ENCODE assay signal across 8 mouse cellular contexts in genomic region chr11:102739278-102739966, GRCm38 (mm10). TPM values are rescaled to one million over a fixed set of nuclear protein-coding genes. Genes with fewer than 3 reads are reported as not detected.
DNase-seq lines count a peak whose midpoint lies in the region; ATAC-seq lines count a peak whose summit lies in the region.

No protein-coding gene starts in this region.

- H3K27ac ChIP-seq in heart, embryonic 10.5 days: 0 out of 2 replicates have a peak overlapping the region, but pooled peaks have one; percentile 31
- no peak overlapping the region for H3K27ac ChIP-seq in kidney, embryonic 15.5 days
- H3K27ac ChIP-seq in liver, embryonic 11.5 days (ENCODE audit: low read depth, low read length): no peak overlapping the region

- intact Hi-C loops in heart, postnatal 36 days (cut with DNase I): no loop called here
- intact Hi-C loops in gastrocnemius, postnatal 14 days (cut with DNase I; ENCODE audit: low total_unique reads): no loop called here

- no peaks in the 10 kb centered on the region for H3K9me3 ChIP-seq in heart, embryonic 10.5 days
- H3K9me3 ChIP-seq in kidney, embryonic 15.5 days (replicated peaks): no peaks in the 10 kb centered on the region
- no peaks in the 10 kb centered on the region for H3K9me3 ChIP-seq in liver, embryonic 11.5 days (ENCODE audit: control insufficient read depth, low read length)

- peak overlapping the region; percentile 65 for H3K4me2 ChIP-seq in kidney, embryonic 15.5 days
- peak overlapping the region; percentile 65 for H3K4me2 ChIP-seq in liver, embryonic 11.5 days

- H3K36me3 ChIP-seq in heart, embryonic 10.5 days: no peaks in the 10 kb centered on the region
- no peaks in the 10 kb centered on the region for H3K36me3 ChIP-seq in kidney, embryonic 15.5 days
- no peaks in the 10 kb centered on the region for H3K36me3 ChIP-seq in liver, embryonic 11.5 days (ENCODE audit: control insufficient read depth, insufficient read depth, low read length)

- peaks cover 41% of the 10 kb centered on the region for H3K27me3 ChIP-seq in heart, embryonic 10.5 days (ENCODE audit: insufficient read depth, poor library complexity, severe bottlenecking)
- H3K27me3 ChIP-seq in kidney, embryonic 15.5 days: peaks cover 44% of the 10 kb centered on the region
- H3K27me3 ChIP-seq in liver, embryonic 11.5 days (replicated peaks; ENCODE audit: control insufficient read depth, insufficient read depth, low read length): peaks cover 14% of the 10 kb centered on the region

- 0 out of 2 replicates have a peak overlapping the region, but pooled peaks have one; percentile 7 for H3K9ac ChIP-seq in kidney, embryonic 15.5 days
- H3K9ac ChIP-seq in liver, embryonic 11.5 days (ENCODE audit: low read depth, low read length): no peak overlapping the region

- peaks cover 19% of the 10 kb centered on the region for H3K4me1 ChIP-seq in heart, embryonic 10.5 days
- H3K4me1 ChIP-seq in kidney, embryonic 15.5 days: peaks cover 15% of the 10 kb centered on the region
- peaks cover 6% of the 10 kb centered on the region for H3K4me1 ChIP-seq in liver, embryonic 11.5 days (replicated peaks; ENCODE audit: control insufficient read depth, insufficient read depth, low read length)

- peak overlapping the region; percentile 45 for H3K4me3 ChIP-seq in heart, embryonic 10.5 days
- H3K4me3 ChIP-seq in kidney, embryonic 15.5 days (replicated peaks): peak overlapping the region; percentile 34
- 0 out of 2 replicates have a peak overlapping the region, but pooled peaks have one; percentile 12 for H3K4me3 ChIP-seq in liver, embryonic 11.5 days (ENCODE audit: low read depth, low read length)

- no peak for ATAC-seq in kidney, embryonic 15.5 days (replicated peaks; ENCODE audit: low FRiP score)
- no peak for ATAC-seq in liver, embryonic 11.5 days (replicated peaks; ENCODE audit: low FRiP score)

- 5% methylated on average over 20 of the region's 20 CpGs for WGBS in heart, embryonic 10.5 days
- WGBS in kidney, embryonic 15.5 days: 6% methylated on average over 20 of the region's 20 CpGs
- WGBS in liver, embryonic 11.5 days: 8% methylated on average over 20 of the region's 20 CpGs

- peak; percentile 88 for DNase-seq in heart, embryonic 10.5 days (ENCODE audit: low spot score)
- no peak for DNase-seq in heart, postnatal 36 days
- peak; percentile 90 for DNase-seq in cerebellum, adult 9-11 months
- DNase-seq in gastrocnemius, postnatal 14 days: peak; percentile 34
- DNase-seq in liver, embryonic 11.5 days (ENCODE audit: low spot score): no peak
- peak; percentile 37 to 40 for DNase-seq in natural killer cell, adult 2 months (ENCODE audit: low spot score in 2 of 2)
- DNase-seq in thymus, postnatal 14 days: peak; percentile 85

RNA-seq across cellular contexts. Expression of gene Adam11, which starts 21.8 kb away (rescaled TPM):
- 6.2 and 7.1 TPM in 2 replicates for polyA plus RNA-seq in heart, embryonic 10.5 days (2016; fragmentation: Nextera tagmentation; extraction: Ambion mirVana)
- 1 to 10 TPM; 4.1 to 6.2 TPM for total RNA-seq in heart, postnatal 36 days (2021)
- total RNA-seq in gastrocnemius, postnatal 14 days (2021): 1 to 10 TPM in 1 of 2 experiments, under 1 TPM in 1; 0.84 to 1.4 TPM
- polyA plus RNA-seq in kidney, embryonic 15.5 days (2015; fragmentation: Nextera tagmentation; extraction: Ambion mirVana): 7.9 and 11.3 TPM in 2 replicates
- polyA plus RNA-seq in liver, embryonic 11.5 days (2014; fragmentation: Nextera tagmentation; extraction: Ambion mirVana): 1.4 and 2.0 TPM in 2 replicates

RNA-seq across cellular contexts. Expression of gene Ccdc43, which starts 41.8 kb away (rescaled TPM):
- polyA plus RNA-seq in heart, embryonic 10.5 days (2016; fragmentation: Nextera tagmentation; extraction: Ambion mirVana): 49.4 and 49.9 TPM in 2 replicates
- total RNA-seq in heart, postnatal 36 days (2021): 10 to 100 TPM; 19.6 to 24.9 TPM
- 10 to 100 TPM; 80.4 to 84.6 TPM for total RNA-seq in gastrocnemius, postnatal 14 days (2021)
- polyA plus RNA-seq in kidney, embryonic 15.5 days (2015; fragmentation: Nextera tagmentation; extraction: Ambion mirVana): 48.7 and 56.0 TPM in 2 replicates
- polyA plus RNA-seq in liver, embryonic 11.5 days (2014; fragmentation: Nextera tagmentation; extraction: Ambion mirVana): 39.9 and 42.5 TPM in 2 replicates

Comparison
In these comparisons a context has a peak if more than half of its experiments do, and no peak if none do; other contexts are left out.
1. DNase-seq: peak in heart, embryonic 10.5 days (single experiment), cerebellum, adult 9-11 months (single experiment), gastrocnemius, postnatal 14 days (single experiment), natural killer cell, adult 2 months (2 of 2) and thymus, postnatal 14 days (single experiment); none in heart, postnatal 36 days (0 of 2) and liver, embryonic 11.5 days (single experiment).
2. Peak in every context shown above with its lines, with median percentiles within 50 percentile points of each other: H3K4me3 ChIP-seq.